Mouse (Mus musculus) liver, postnatal 0 days (tissue): ENCODE data around the gene Scarf1. TPM values are rescaled to one million over a fixed set of nuclear protein-coding genes. Genes with fewer than 3 reads are reported as not detected.

Experiments
- ATAC-seq: fragments of 200-750 bp; cut with Nextera tagmentation; 2 replicates; pipeline ENCODE4 v1.8.0; 2017; ENCODE audit warnings: mild to moderate bottlenecking, moderate library complexity
- DNase-seq: peaks from one replicate; pipeline ENCODE4 v3.0.0-alpha.2; 2016
- H3K27ac ChIP-seq: fragments of 300-500 bp; sonication (generic); 2 replicates; pipeline ENCODE4 v1.5.1; 2014; ENCODE audit warnings: antibody characterized with exemption, moderate library complexity, mild to moderate bottlenecking, low read depth
- H3K27me3 ChIP-seq: fragments of 300-500 bp; sonication (generic); 2 replicates; pipeline ENCODE4 v1.6.1; 2014; ENCODE audit warnings: low read length, control low read depth, mixed read lengths; ENCODE audit not compliant: insufficient read depth
- H3K36me3 ChIP-seq: fragments of 300-500 bp; sonication (generic); replicated peaks from 2 replicates; pipeline ENCODE4 v1.6.1; 2014; ENCODE audit warnings: mild to moderate bottlenecking, control low read depth, low read length, moderate library complexity, mixed read lengths; ENCODE audit not compliant: insufficient read depth
- H3K4me1 ChIP-seq: fragments of 300-500 bp; sonication (generic); 2 replicates; pipeline ENCODE4 v1.6.1; 2014; ENCODE audit warnings: antibody characterized with exemption, mild to moderate bottlenecking, control low read depth; ENCODE audit not compliant: insufficient read depth
- H3K4me2 ChIP-seq: fragments of 300-500 bp; sonication (generic); 2 replicates; pipeline ENCODE4 v1.6.1; 2014; ENCODE audit warnings: low read depth, mild to moderate bottlenecking, low read length, moderate library complexity, mixed read lengths
- H3K4me3 ChIP-seq: fragments of 300-500 bp; sonication (generic); 2 replicates; pipeline ENCODE4 v1.5.1; 2014; ENCODE audit warnings: low read depth, low read length
- H3K9ac ChIP-seq: fragments of 300-500 bp; sonication (generic); replicated peaks from 2 replicates; pipeline ENCODE4 v1.6.1; 2014; ENCODE audit warnings: mild to moderate bottlenecking, moderate library complexity
- H3K9me3 ChIP-seq: fragments of 300-500 bp; sonication (generic); 2 replicates; pipeline ENCODE4 v1.6.1; 2016; ENCODE audit warnings: mild to moderate bottlenecking, control low read depth, low read length, mixed read lengths
- CTCF ChIP-seq: sonication (generic); IDR thresholded peaks from 2 replicates; pipeline ENCODE4 v1.5.1; 2016; ENCODE audit warnings: antibody characterized with exemption, low read depth
- EP300 ChIP-seq: IDR thresholded peaks from 2 replicates; pipeline ENCODE4 v1.6.1; 2016; ENCODE audit warnings: antibody characterized with exemption, low read depth, mild to moderate bottlenecking
- WGBS: fragments of 180-500 bp; shearing (Covaris S2); extraction: QIAGEN DNeasy Blood & Tissue Kit; methylation state at CpG from one replicate; pipeline ENCODE4 v1.1.7; 2014; ENCODE audit not compliant: insufficient replicate concordance; 5-methylcytosine and 5-hydroxymethylcytosine counted together
- polyA plus RNA-seq: library from polyadenylated mRNA; unstranded; fragments of >200 nt; fragmentation: Nextera tagmentation; extraction: Ambion mirVana; gene quantifications from 2 replicates; pipeline ENCODE4 v1.2.1, GENCODE M21; 2015

Scarf1 gene
- 3.1 TPM in 2 replicates for polyA plus RNA-seq

DNA sequence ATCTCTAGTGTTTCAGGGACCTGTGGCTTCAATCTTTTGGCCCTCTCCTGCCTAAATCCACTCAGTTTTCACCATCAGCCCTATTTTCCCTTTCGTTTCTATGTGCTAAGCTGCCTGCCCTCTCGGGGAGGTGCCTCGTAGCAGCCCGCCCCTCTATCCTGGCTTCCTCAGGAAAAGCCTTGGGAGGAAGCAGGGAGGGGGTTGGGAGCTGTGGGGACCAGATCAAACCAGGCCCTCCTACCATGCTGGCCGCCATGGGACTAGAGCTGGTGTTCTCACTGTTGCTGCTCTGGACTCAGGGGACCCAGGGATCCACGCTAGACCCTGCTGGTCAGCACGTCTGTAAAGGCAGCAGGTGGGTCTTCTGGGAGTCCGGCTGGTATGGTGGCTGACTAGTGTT, at the start of gene Scarf1:
Scarf1 (plus strand) TSS at position 205 of the 400 bp plus-strand sequence.
- no peak for ATAC-seq
- Histone ChIP-seq H3K36me3 (peaks cover 22% of the 10 kb centered on the region), H3K4me2 (peak within 1 kb of the TSS; percentile 44), H3K9ac (no peak within 1 kb of the TSS), H3K4me3 (peak within 1 kb of the TSS; percentile 15; the same call in 1 of the 2 replicates), H3K9me3 (no peaks in the 10 kb centered on the region), H3K4me1 (peaks cover 24% of the 10 kb centered on the region), H3K27me3 (no peaks in the 10 kb centered on the region), H3K27ac (0 out of 2 replicates have a peak within 1 kb of the TSS, but pooled peaks have one; percentile 0)
- peak; percentile 36 for DNase-seq
- TF ChIP-seq EP300 (no peak), CTCF (no peak)
- 44% methylated on average over 8 of the region's 8 CpGs for WGBS

DNA sequence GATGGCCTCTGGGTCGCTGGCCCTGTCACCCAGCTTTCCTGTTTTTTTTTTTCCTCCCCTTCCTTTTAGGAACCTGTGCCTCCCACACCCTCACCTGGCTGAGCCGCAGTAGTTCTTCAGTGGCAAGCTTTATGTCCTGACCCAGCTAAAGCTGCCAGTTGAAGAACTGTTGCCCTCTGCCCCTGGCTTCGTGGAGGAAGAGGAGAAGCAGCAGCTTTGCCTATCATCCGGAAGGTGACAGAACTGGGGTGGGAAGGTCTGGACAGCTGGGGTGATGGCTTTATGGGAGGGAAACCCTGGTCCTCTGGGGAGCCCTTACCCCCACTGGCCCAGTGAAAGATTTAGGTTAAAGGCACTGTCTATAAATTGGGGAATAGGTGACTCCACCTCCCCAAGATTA, 49.7 kb upstream of the Scarf1 start:
- peak overlapping the region; percentile 75 for H3K4me2 ChIP-seq
- H3K27ac ChIP-seq = peak overlapping the region; percentile 93
- ATAC-seq = no peak
- no peak for TF ChIP-seq EP300
- no peak for TF ChIP-seq CTCF
- peak overlapping the region; percentile 76 for H3K4me3 ChIP-seq
- H3K9me3 ChIP-seq = no peaks in the 10 kb centered on the region
- 75% methylated on average over 4 of the region's 4 CpGs for WGBS
- no peak for DNase-seq
- H3K9ac ChIP-seq = peak overlapping the region; percentile 93; the same call in 1 of the 2 replicates
- H3K36me3 ChIP-seq = peaks cover 24% of the 10 kb centered on the region
- H3K4me1 ChIP-seq = peaks cover 52% of the 10 kb centered on the region
- H3K27me3 ChIP-seq = no peaks in the 10 kb centered on the region

DNA sequence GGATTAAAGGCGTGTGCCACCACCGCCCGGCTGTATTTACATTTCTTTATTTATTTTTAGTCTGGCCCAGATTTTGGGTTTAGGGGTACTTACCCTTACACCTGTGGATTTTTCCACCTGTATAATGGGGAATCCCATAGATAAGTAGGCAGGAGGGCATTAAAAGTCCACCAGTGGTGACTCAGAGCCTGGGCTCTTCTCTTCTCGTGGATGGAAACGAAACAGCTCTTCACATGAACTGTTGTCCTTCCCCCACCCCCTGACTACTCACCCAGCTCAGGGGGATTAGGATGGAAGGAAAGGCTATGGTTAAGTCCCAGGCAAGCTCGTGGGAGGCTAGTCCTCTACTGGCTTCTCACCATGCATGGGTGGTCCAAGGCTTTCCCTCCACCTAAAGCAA, 48.9 kb upstream of the Scarf1 start:
- Histone ChIP-seq H3K4me2 (no peak overlapping the region), H3K36me3 (peaks cover 24% of the 10 kb centered on the region), H3K27me3 (no peaks in the 10 kb centered on the region), H3K9me3 (no peaks in the 10 kb centered on the region), H3K4me1 (peaks cover 47% of the 10 kb centered on the region), H3K27ac (no peak overlapping the region), H3K4me3 (no peak overlapping the region), H3K9ac (no peak overlapping the region)
- ATAC-seq = no peak
- TF ChIP-seq CTCF (no peak), EP300 (no peak)
- 93% methylated on average over 6 of the region's 6 CpGs for WGBS
- no peak for DNase-seq

DNA sequence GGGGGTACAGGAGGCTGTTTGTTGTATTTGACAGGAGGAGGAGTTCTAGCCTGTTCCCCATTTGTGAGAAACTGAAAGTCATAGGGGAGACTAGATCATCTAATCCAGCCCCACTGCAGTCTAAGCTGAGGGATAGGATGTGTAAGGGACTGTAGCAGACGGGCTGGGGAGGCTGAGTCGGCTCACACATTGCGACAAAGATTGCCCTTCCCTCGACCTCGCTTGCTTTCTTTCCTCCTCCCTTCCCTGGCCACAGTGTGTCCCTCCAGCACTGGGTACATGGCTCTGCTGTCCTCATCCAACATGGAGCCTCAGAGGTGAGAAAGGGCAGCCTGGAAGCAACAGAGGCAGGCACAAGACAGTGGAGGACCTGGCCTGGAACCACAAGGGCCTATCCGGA, 48.3 kb upstream of the Scarf1 start:
- Histone ChIP-seq H3K27ac (no peak overlapping the region), H3K27me3 (no peaks in the 10 kb centered on the region), H3K4me2 (no peak overlapping the region), H3K4me3 (no peak overlapping the region), H3K36me3 (peaks cover 24% of the 10 kb centered on the region), H3K4me1 (peaks cover 41% of the 10 kb centered on the region), H3K9ac (no peak overlapping the region), H3K9me3 (no peaks in the 10 kb centered on the region)
- no peak for TF ChIP-seq EP300
- DNase-seq = no peak
- 77% methylated on average over 6 of the region's 6 CpGs for whole genome bisulfite sequencing
- ATAC-seq = no peak

DNA sequence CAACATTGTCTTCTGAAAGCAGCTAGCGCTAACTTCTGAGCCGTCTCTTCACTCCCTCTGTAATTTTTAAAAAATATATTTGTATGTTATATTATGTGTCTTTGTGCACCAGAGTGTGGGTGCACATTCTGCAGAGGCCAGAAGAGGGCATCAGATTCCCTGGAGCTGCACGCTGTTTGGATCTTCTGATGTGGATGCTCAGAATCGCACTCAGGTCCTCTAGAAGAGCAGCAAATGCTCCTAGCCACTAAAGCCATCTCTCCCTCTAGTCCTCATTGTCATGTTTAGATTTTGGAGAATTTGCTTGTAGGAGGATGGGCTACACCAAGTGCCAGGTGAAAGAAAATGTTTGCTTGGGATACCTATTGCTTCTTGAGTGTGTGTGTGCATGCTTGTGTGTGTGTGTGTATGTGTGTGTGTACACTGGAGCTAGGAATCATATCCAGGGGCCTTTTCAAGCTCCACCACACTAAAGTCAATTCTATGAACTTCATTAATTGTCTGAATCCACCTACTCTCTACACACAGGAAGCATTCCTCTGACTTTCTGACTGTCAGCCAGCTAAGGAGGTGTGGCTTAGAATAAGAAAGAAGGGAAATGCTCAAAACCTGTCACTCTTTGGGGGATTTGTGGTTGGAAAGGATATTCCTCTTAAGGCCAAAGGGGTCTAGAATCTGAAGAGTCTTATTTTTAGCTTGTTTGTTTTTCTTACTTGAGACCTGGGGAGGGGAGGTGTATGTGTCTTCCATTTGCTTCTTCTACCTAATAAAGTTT, 46.4 kb upstream of the Scarf1 start:
- 95% methylated on average over 4 of the region's 4 CpGs for WGBS
- peak overlapping the region; percentile 61 for H3K27ac ChIP-seq
- H3K36me3 ChIP-seq = peaks cover 24% of the 10 kb centered on the region
- H3K9ac ChIP-seq = no peak overlapping the region
- no peaks in the 10 kb centered on the region for H3K27me3 ChIP-seq
- H3K9me3 ChIP-seq = no peaks in the 10 kb centered on the region
- ATAC-seq (no peak), DNase-seq (no peak)
- H3K4me3 ChIP-seq = no peak overlapping the region
- H3K4me2 ChIP-seq = peak overlapping the region; percentile 81
- peaks cover 38% of the 10 kb centered on the region for H3K4me1 ChIP-seq
- no peak for TF ChIP-seq EP300
- TF ChIP-seq CTCF = peak; percentile 46

DNA sequence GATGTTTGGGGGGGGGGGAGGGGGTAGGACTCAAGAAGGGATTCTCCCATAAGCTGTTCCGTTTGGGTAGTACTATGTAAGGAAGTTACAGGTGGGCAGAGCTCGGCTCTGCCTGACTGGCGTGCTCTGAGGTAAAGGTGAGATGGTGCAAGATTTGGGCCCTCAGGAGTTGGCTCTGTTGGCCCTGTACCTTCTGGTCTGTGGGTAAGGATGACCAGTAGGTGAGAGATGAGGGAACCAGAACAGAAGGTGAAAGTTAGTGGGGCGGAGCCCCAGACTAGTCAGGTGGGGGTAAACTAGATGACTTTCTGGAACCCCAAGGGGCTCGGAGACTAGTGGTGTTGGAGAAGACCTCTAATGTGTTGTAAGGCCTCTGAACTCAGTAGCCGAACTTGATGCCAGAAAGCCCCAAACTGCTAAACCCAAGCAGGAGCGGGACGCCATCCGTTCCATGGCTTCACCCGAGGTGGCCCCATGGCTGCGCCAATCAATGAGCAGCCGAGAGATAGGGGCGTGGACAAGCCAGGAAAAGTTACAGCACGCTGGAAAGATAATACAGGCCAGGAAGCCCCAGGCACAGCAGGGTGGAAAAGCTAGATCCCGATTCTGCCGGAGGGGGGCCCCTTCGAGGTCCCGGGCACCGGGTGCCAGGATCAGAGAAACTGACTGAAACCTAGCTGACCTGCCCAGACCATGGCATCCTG, 45.7 kb upstream of the Scarf1 start:
- Histone ChIP-seq H3K4me2 (peak overlapping the region; percentile 81), H3K27ac (peak overlapping the region; percentile 61), H3K9me3 (no peaks in the 10 kb centered on the region), H3K36me3 (peaks cover 24% of the 10 kb centered on the region), H3K9ac (peak overlapping the region; percentile 64), H3K4me1 (peaks cover 41% of the 10 kb centered on the region), H3K4me3 (peak overlapping the region; percentile 52), H3K27me3 (no peaks in the 10 kb centered on the region)
- ATAC-seq (peak; percentile 86), DNase-seq (peak; percentile 80)
- 20% methylated on average over 19 of the region's 19 CpGs for whole genome bisulfite sequencing
- TF ChIP-seq EP300 (no peak), CTCF (peak; percentile 24; the same call in 1 of the 2 replicates)
